Mouse (Mus musculus) frontal cortex, adult (tissue): Measurements from ENCODE around the gene Adcy9.

Experiments used
- ATAC-seq: cut with Nextera tagmentation; 2 replicates; pipeline ENCODE4 v1.9.2; 2017; ENCODE audit warnings: mild to moderate bottlenecking, moderate library complexity, mixed read lengths; ENCODE audit not compliant: low TSS enrichment

The Adcy9 gene

DNA sequence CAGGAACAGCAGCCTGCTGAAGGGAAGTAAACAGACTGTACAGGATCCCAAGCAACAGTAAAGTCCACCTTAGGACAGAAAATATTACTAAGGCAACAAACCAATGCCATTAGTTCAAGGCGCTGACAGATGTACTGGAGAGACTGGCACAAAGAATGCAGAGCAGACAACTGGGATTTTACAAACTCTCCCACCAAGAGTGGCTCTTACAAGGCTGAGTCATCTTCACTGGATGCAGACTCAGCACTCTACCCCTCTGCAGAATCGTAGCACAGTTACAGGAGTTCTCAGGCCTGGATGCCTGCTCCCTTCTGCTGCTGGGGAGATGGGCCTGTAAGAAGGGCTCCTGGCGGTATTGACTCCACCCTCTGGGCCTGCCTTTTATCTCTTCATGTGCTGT, 99.4 kb downstream of the Adcy9 start:
- peak; percentile 50; the same call in 1 of the 2 replicates for ATAC-seq

GRCm38 (mm10) chr16:4318001-4318526, 102.2 kb downstream of the Adcy9 start:
- ATAC-seq, result no peak

GRCm38 (mm10) chr16:4316094-4316474, 104.2 kb downstream of the Adcy9 start:
- peak; percentile 75 for ATAC-seq

DNA sequence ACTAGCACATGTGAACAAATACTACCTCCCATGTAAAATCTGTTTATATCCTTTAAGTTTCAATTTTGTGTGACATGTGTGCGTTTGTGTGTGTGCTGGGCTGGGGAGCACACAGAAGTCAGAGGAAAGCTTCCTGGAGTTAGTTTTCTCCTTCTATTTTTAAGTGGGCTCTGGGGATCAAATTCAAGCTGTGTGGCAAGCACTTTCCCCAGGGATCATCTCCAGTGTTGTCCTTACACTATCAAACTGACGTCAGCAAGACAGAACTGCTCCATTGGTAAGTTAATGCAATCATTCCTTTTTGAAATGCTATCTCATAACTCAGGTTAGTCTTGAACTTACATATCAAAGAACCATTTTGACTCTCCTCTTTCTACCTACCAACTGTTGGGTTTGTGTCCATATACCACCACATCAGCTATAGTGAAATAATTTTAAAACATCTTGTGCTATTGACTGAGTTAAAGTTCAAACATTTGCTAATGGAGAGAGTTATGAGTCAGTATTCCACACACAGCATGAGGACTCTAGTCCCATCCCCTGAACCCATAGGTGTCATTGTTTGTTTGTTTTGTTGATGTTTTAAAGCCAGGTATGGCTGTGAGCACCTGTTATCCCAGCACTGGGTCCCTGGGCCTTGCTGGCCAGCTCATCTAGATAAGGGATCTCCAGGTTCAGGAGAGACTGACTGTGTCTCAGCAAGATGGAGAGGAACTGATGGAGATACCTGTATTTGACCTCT, 104.8 kb downstream of the Adcy9 start:
- no peak; the same call in 1 of the 2 replicates for ATAC-seq

- no peak for ATAC-seq
Observed at GRCm38 (mm10) chr16:4314891-4315290, 105.4 kb downstream of the Adcy9 start.

- no peak for ATAC-seq
Observed at GRCm38 (mm10) chr16:4312018-4312417, 108.3 kb downstream of the Adcy9 start.

- no peak for ATAC-seq
Observed at GRCm38 (mm10) chr16:4311608-4312007, 108.7 kb downstream of the Adcy9 start.

DNA sequence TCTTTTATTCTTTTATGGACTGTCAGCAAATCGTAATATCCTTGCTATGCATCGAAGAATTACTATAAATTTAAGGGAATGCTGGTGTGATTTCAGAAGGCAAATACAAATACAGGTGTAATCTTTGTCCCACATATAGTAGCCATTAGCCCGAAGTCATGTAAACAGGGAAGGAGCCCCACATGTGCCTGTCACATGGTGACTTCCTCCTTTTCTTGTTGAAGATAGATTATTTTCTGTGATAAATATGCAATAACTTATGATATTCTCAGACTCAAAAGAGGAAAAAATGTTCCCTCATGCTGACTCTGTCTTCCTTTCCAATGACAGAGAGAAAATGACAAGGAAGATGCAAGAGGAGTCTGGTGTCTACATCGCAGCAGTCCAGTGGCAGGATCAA, 112.5 kb downstream of the Adcy9 start:
- no peak for ATAC-seq

DNA sequence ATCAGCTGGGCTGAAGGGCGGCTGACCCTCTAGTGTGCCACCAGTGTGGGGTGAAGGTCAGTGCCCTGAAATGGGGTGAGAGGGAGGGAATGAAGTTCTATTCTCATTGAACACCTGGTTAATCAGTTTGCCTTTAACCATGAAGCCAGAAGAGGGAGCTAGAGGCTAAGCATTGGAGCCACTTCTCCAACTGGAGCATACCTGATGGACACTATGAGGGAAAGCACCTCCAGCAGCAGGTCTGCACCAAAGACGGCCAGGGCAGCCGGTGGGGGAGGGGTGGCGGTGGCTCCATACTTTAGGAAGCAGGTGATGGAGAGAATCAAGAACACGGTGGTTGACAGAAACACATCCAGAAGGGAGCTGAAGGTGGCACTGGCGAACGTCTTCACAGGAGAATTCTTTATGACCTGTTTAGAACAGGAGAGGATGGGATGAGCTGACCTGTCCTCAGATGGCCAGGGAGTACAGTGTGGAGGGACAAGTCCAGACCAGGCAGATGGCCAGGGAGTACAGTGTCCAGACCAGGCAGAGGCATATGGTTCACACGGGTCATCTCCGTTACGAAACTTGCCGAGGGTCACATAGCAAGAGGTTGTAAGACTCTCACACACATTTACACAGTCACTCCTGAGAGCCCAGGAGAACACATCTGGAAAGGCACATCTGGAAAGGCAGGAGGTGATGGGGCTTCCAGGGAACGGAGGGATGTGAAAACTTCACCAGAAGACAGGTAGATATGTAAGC, 115.9 kb downstream of the Adcy9 start:
- no peak for ATAC-seq

DNA sequence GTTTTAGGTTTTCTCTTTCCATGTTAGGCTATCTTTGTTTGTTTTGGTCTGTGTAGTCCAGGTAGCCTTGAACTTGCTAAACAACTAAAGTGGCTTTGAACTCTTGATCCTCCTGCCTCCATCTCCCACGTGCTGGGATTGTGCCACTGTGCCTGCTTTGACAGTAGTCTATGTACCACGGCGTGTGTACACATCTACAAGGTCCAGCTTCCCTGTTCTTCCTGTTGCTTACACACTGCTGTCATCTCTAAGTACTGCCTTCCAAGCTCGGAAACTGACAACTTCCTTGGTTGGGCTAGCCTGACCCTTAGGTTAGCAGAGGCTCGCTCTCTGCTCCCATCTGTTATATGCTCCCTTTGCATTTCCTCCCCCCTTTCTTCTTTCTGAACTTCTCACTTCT, 116.7 kb downstream of the Adcy9 start:
- ATAC-seq, result no peak

- no peak for ATAC-seq
Observed at GRCm38 (mm10) chr16:4300280-4300679, 120.0 kb downstream of the Adcy9 start.

GRCm38 (mm10) chr16:4293259-4293658, 127.0 kb downstream of the Adcy9 start:
- ATAC-seq, result no peak

DNA sequence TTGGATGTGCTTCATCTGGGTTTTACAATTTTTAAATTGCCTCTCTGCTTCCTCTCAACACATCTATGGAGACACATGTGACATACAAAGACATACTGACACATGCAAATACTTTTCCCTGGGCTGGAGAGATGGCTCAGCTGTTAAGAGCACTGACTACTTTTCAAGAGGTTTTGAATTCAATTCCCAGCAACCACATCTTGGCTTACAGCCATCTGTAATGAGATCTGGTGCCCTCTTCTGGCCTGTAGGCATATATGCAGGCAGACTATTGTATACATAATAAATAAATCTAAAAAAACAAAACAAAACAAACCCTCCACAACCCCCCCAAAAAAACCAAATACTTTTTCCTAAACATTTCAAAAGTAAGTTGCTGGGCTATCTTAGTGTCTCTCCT, 130.8 kb downstream of the Adcy9 start:
- ATAC-seq, result no peak

DNA sequence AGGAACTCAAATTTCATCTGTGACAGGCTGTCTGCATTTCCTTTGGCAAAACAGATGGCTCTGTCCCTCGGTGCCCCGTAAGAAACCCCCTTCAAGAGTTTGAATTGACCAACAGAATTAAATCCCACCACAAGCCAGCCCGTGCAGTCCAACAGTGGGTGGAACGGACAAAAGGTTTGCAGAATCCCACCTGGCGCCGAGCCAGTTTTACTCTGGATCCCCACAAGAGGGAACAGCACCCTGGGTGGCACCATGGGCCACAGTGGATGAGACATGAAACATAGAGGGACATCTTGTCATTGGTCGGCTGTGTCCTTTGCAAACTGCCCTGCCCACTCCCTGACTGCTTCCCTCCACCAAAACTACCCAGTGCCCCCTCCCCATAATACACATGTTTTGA, 133.7 kb downstream of the Adcy9 start:
- ATAC-seq, result no peak

DNA sequence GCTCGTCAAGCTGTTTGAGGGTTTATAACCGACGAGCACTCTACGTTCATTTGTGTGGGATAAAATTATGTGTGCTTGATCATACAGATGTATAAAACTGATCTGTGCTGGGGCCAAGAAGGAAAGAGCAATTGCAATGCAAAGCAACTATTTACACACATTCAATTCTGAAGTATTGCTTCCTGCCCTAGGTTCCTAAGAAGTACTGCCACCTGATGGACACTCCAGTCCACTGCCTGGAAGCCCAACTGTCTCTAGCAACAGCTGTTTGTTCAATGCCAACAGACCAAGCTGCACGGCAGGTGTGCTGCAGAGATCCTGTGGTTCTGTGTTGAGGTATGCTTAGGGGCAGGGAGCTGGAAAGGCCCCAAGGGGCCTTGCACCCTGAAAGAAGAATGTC, 135.0 kb downstream of the Adcy9 start:
- ATAC-seq, result 0 out of 2 replicates have a peak, but pooled peaks have one; percentile 28

DNA sequence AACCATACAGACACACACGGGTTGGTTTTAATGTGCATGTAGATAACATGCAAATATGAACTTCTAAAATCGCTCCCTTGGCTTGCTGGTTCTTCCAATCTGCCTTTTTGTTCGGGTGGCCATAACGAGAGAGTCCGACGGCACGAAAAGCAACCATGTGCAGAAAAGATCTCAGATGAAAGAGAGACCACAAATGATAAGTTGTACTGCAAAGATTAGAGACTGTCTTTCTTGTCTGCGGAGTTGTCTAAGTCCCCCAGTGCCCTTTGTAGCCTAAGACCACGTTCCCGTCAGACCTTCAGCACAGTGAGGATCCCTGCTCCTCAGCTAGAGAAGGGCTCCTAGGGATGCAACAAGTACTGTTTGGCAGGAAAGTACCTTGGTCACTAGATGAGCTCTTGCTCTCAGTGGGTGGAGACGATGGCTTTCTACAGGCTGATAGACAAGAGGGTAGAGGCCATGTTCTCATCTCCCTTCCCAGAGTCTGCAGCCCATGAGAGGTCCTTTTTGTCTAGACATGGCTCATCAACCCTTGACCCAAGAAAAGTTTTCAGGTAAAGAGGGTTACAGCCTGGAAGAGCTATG, 136.9 kb downstream of the Adcy9 start:
- ATAC-seq, result no peak

- no peak for ATAC-seq
Observed at GRCm38 (mm10) chr16:4281470-4281869, 138.8 kb downstream of the Adcy9 start.

DNA sequence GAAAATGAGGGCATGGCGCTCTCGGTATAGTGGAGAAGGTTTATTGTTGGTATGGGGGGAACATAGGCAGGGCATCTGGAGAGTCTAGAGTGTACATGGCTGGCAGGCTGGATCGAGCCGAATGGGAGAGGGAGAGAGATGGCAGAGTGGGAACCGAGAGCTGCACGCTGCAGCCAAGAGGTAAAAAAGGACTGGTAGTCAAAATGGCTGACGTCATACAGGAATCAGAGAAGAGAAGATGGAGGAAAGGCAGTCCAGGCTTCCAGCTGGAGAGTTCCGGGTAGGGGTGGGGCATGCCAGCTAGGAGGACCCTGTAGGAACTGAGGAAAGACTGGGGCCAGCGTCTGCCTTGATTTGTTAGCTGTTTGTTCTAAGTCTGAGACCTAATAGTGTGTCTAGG, 139.3 kb downstream of the Adcy9 start:
- peak; percentile 56; the same call in 1 of the 2 replicates for ATAC-seq

GRCm38 (mm10) chr16:4279601-4280000, 140.7 kb downstream of the Adcy9 start:
- no peak for ATAC-seq

DNA sequence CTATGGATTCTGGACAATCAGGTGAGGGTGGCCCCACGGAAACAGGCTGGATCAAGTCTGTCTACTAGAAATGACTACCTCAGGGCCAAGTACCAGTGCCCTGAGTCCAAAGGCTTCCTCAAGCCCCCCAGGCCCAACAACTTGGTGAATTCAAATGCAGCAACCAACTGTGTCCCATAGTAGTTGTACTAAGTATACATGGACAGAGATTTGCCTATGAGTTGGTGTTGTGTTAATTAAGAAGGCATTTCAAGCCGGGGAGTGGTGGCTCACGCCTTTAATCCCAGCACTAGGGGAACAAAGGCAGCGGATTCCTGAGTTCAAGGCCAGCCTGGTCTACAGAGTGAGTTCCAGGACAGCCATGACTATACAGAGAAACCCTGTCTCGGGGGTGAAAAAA, 143.7 kb downstream of the Adcy9 start:
- ATAC-seq, result no peak

GRCm38 (mm10) chr16:4276151-4276550, 144.1 kb downstream of the Adcy9 start:
- no peak for ATAC-seq

DNA sequence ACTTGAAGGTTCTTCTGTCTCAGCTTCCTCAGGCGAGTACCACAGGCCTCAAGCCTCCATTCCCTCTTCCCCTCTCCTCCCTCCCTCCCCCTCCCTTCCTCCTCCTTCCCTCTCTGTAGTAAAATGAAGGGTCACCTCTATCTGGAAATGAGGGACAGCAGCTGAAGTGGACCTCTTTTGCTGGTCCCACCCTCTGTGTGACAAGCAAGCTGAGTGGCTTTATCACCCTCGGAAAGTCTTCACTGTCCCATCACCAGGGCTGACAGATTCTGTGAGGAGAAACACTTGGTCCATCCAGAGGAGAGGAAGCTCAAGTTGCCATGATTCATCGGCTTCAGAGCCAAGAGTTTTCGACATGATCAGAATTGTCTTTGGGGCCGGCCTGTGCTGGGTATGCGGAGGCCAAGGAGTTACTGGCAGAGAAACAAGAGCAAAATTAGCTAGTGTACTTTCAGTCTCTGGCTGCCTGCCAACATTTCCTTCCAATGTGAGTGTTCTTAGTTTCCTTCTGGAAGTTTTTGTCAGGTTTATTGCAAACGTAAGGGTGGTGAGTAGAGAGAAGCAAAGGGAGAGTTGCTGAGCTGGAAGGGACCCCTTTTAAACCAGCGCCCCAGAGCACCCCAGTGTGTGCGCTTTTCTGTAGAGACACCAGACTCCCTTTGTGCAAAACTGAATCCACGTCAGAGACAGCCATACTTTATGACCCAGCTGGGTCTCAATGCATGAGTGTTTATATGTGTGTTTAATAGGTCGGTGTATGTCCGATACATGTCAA, 146.4 kb downstream of the Adcy9 start:
- ATAC-seq, result peak; percentile 73
